Mouse (Mus musculus) kidney, postnatal 10 days (tissue): Measurements from ENCODE around the gene Gm3542.
"Not testable (repeated sequence)": the region's sequence is repeated elsewhere in the genome, so short reads cannot be mapped to it uniquely, and the experiment has no call there.

ENCODE experiments used
- DNase-seq: peaks from one replicate; pipeline ENCODE4 v3.0.0; 2021; ENCODE audit warnings: mixed read lengths

The Gm3542 gene

DNA sequence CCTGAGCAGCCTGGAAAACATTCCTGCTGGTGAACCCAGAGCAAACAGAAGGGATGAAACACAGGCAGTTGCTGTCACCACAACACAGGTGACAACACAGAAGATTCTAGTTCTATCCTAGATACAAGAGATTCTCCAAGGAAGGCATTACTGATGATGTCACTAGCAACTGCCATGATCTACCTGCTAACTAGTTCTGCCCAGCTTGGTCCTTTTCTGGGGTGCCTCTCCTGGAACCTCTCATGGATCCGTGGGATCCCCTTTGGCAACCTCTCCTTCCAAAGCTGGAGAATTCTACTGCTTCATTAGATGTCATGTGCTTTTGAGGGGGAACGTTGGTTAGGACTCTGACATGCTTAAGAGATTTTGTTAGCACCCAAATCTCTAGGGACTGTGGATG is at the start of gene Gm3542:
Gm3542 (minus strand) TSS at position 101 of the 400 bp plus-strand sequence.
- DNase-seq: not testable (repeated sequence)
